Mouse (Mus musculus): ENCODE results near the gene Lypd1.

The Lypd1 gene

DNA sequence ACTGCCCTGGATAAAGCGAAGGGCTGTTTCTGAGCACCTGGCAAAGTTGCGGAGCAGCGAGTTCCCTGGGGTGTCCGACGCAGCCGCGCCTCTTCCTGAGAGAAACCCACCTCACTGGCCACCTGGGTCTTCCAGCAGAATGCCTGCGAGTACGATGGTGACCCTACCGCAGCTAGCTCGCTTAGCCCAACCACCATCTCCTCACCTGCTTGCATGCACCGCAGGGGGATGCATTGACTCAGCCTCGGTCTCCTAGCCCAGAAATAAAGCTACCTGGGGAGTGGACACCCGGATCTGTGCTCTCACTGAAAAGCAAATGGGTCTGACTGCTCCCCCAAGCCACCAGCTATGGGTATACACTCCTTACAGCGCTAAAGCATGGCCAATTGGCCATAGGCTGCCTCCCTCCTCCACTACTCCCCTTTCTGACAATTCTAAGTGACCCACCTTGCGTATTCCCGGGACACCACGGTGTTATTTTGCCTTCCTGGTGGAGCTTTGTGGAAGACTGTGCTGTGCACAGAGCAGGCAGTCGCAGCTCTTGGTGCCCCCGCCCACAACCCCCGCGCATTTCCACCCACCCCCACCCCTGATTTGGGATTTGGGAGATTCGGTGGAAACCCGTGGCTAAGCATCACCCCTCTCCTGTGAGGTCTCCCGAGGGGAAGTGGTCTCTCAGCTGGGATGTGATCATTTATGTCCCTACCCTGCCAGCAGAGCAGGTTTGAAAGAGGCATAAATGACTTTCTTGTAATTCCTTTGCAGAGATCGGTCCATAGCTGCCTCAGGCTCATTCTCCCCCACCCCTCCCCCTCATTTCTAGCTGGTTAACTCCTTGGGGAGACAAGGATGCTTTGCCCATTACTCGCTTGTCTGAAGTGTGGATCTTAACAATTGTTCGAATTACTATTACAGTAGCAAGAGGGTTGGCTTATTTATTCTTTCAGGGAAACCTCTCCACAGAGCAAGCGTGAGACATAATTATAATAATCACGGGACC lies at the start of gene Lypd1:
Lypd1 (minus strand) TSS at position 501 of the 1,000 bp plus-strand sequence.
- no peak for DNase-seq (ENCODE audit: low spot score)

GRCm38 (mm10) chr1:125951026-125951425 lies 38.1 kb upstream of the Lypd1 start:
- no peak for DNase-seq (ENCODE audit: low spot score)

DNA sequence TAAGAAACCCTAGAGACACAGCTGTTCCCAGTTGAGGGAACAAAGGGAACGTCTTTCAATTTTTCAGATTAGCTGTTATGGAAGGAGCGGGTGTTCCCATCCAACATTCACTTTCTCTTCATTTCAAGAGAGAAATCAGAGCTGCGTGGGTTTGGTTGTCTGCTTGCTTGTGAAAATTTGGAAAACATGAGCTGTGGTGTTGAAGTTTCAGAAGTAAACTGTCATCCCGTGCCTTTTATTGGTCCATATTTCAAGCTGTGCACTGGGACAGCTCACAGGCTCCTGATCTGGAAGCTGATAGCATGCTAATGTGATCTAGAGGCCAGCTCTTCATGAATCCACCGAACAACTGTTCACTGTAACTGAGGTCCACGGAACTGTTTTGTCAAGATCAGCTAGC lies 36.2 kb upstream of the Lypd1 start:
- no peak for DNase-seq (ENCODE audit: low spot score)

DNA sequence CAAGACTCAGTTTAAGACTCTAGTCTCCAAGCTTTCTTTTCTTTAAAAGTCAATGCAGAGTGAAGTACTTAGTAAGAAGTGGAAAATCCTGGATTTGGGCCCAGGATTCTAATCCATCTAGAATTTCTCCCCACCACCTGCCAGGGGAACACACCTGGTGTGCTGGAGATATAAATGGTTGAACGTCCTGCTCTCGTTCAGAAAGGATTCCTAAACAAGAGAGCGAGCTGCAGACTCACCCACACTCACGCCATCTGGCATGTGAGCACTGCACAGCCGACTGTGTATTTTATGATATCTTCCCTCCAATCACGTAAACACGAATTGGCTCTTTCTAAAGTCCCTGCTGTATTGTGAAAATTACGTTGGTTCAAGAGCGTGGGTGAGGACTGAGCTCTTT lies 32.2 kb upstream of the Lypd1 start:
- DNase-seq (ENCODE audit: low spot score) = no peak

DNA sequence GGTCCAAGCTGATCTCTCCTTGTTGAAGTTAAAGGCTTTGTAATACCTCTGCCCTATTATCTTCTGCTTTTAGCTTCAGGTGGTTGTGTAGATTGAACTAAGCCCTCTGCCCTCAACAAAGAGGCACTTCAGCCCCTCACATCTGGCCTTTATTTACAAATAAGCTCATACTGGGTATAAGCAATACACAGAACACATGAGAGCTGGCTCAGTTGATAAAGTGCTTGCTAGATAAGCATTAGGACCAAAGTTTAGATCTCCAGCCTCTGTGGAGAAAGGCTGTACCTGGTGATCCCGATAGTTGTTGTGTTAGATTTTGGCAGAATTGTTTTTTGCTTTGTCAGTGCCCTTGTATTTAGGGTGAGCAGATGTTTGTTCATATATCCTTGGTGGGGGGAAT lies 30.4 kb upstream of the Lypd1 start:
- no peak for DNase-seq (ENCODE audit: low spot score)

DNA sequence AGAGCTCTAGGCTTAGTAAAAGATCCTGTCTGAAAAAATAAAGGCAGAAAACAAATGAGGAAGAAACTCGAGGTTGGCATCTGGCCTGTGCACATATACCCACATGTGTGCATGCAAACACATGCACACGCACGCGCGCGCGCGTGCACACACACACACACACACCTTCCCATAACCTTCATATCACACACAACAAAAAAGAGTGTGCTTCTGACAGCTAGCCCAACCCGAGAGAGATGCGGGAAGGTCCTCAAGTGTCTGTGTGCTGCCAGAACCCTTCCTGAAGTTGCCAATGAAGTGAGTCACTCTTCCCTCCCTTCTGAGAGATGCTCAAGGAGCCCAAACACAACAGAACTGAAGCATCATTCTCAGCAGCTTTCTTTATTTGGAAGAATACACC lies 12.6 kb upstream of the Lypd1 start:
- no peak for DNase-seq (ENCODE audit: low spot score)

- DNase-seq (ENCODE audit: low spot score) = no peak
Observed at GRCm38 (mm10) chr1:125923062-125923461, 10.2 kb upstream of the Lypd1 start.

DNA sequence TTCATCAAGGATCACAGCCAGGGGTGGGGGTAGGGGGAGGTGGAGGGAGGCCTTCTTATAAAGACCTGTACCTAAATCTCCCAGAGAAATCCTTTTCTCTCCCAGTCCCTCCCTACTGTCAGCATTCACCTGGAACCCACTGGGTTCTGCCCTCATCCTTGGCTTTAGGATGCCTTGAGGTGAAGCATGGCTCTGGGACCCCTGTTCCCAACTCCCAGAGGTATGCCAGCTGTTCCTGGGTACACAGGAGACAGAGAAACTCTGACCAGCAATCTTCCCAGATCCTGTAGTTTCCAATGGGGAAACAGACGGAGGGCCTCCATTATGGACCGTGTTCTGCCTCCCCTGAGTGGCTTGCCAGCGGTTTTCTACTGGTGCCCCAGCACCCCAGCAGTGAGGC lies 7.8 kb upstream of the Lypd1 start:
- DNase-seq (ENCODE audit: low spot score) = no peak

GRCm38 (mm10) chr1:125911901-125912445 lies 928 bp downstream of the Lypd1 start:
- DNase-seq (ENCODE audit: low spot score) = no peak

- DNase-seq (ENCODE audit: low spot score) = no peak
Observed at GRCm38 (mm10) chr1:125911337-125911900, 1.5 kb downstream of the Lypd1 start.

DNA sequence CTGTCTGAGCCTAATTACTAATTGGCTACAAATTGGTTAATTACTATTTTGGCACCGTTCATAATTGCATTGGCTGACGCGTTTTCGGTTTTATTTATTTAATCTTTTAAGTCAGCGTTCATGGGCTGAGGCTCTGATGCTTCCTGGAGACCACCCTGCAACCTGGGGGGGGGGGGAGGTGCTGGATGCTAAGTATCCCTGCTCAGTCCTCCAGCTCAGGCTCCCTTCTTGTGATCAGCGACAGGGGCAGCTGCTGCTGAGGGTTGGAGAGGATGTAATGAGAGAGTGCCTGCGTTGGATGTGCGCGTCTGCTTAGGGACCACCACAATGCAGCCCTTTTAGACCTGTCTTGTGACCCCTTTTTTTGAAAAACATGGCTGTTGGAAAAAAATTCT lies 2.0 kb downstream of the Lypd1 start:
- no peak for DNase-seq (ENCODE audit: low spot score)

GRCm38 (mm10) chr1:125910211-125910870 lies 2.6 kb downstream of the Lypd1 start:
- DNase-seq (ENCODE audit: low spot score) = no peak

- DNase-seq (ENCODE audit: low spot score) = no peak
Observed at GRCm38 (mm10) chr1:125893158-125893557, 19.7 kb downstream of the Lypd1 start.

DNA sequence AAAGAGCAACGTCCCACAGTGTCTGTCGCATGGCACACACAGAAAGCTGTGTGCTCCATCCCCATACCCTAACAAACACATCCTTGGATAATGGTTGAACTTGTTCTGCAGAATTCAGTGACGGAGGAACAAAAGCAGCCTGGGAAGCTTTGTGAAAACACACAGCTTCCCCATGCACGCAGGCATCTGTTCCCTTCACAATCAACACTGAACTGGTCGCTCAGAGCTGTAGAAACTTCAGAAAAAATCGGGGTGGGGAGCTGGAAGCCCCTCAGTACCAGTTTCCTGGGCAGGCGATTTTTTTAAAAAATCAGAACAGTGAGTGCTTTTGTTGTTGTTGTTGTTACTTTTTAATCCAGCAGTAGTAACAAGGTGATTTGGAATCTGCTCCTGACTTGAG lies 42.8 kb downstream of the Lypd1 start:
- DNase-seq (ENCODE audit: low spot score) = no peak

DNA sequence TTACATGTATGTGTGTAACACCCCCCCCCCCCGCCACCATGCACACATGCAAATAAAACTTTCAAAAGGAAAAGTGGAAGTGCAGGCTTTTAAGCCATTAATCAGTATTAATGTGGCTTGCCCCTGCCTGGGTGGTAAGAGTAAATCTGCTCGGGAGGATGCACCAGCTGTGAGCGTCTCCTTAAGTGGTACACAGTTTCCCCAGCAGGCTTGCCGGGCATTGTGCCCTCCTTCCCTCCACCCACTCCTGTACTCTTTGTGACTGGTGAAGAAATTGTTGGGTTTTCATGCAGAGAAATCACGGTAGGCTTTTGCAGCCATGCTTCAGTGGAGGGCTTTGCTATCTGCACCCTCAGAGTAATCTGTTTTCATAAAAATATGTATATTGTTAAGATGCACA lies 54.3 kb downstream of the Lypd1 start:
- no peak for DNase-seq (ENCODE audit: low spot score)

DNA sequence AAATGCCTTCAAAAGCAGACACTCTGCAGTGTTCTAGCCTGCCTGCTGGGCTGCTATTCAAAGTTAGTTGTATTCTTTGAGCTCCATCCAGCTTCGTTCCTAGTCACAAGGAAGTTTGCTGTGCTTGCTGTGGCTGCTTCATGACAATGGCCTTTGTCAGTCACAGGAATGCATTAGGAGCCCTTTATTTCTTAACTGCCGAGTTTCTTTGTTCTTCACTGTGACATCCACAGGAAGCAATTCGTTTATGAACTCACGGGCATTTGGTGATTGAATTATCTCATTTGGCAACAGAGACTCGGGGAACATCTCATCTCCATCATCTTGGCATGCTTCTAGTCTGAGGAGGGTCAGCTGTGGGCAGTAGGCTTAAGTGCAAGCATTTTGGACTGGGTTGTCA lies 58.3 kb downstream of the Lypd1 start:
- no peak for DNase-seq (ENCODE audit: low spot score)

DNA sequence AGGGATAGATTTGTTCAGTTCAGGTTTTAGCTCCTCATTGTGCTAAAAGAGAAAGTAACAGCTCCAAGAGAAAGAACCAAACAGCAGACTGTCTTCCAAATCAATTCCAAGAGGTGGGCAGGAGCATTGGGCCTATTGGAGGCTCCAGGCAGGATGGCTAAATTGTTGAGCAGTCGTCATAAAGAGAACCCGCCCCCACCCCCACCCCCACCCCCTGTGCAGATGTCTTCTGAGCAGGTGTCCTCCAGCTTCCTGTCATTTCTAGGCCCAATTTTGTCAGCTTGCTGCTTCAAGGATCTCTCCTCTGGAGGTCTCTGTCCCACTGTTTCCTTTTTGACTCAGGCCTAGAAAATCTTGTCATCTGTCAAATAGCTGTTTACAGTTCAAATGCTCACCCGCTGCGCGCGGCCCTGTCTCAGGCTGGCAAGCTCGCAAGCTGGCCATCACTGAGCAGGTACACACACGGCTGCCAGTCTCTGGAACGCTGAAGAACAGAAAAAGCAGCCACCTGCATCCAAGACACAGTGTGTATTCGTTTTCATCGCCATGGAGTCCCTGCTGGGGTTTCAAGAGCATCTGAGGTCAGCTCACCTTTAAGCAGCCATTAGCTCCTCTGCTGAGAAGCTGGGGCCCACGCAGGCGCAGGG lies 73.0 kb downstream of the Lypd1 start:
- DNase-seq (ENCODE audit: low spot score) = no peak

GRCm38 (mm10) chr1:125837507-125837906 lies 75.4 kb downstream of the Lypd1 start:
- no peak for DNase-seq (ENCODE audit: low spot score)

- no peak for DNase-seq (ENCODE audit: low spot score)
Observed at GRCm38 (mm10) chr1:125823611-125824010, 89.3 kb downstream of the Lypd1 start.

DNA sequence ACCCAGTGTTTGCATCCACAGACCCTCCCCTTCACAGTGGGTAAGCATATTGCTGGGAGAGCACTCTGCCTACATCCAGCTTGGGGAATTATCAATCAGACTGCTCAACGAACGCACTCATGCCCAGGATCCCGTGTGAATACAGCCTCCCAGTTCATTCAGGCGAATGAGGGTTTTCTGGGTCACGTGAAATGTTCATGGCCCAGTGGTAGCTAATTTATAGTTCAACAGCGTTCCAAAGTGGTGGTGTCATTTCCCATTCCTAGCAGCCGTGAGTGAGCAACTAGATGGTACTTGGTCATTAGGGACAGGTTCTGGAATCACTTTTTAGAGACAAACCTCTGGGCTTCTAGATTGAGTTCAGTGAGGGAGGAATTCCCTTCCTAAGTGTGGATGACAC lies 91.8 kb downstream of the Lypd1 start:
- no peak for DNase-seq (ENCODE audit: low spot score)

All from c-Kit-positive CD71-positive TER-119-positive erythroid progenitor cells, embryonic 14.5 days (primary cell).